Mouse (Mus musculus) E14TG2a.4 (cell line): ENCODE results near the gene Akna.

Experiments used
- H3K27me3 ChIP-seq: 2 replicates; pipeline ENCODE4 v1.6.1; 2014; ENCODE audit warnings: low read length, control low read depth; ENCODE audit not compliant: insufficient read depth
- H3K36me3 ChIP-seq: 2 replicates; pipeline ENCODE4 v1.6.1; 2014; ENCODE audit warnings: low read length, control low read depth; ENCODE audit not compliant: insufficient read depth
- H3K4me1 ChIP-seq: replicated peaks from 2 replicates; pipeline ENCODE4 v1.6.1; 2014; ENCODE audit warnings: low read depth, low read length, control low read depth
- H3K4me3 ChIP-seq: replicated peaks from 2 replicates; pipeline ENCODE4 v1.5.1; 2014; ENCODE audit warnings: mild to moderate bottlenecking, low read length
- H3K9me3 ChIP-seq: 2 replicates; pipeline ENCODE4 v1.6.1; 2014; ENCODE audit warnings: low read length, control low read depth
- CTCF ChIP-seq: conservative IDR thresholded peaks from 2 replicates; pipeline ENCODE4 v1.5.1; 2014; ENCODE audit warnings: low read length
- NANOG ChIP-seq: IDR thresholded peaks from 2 replicates; pipeline ENCODE4 v1.6.1; 2014; ENCODE audit warnings: borderline replicate concordance, low read length, mixed read lengths
- POU5F1 ChIP-seq: IDR thresholded peaks from 2 replicates; pipeline ENCODE4 v1.6.1; 2014; ENCODE audit warnings: low read length, borderline replicate concordance

Gene Akna

DNA sequence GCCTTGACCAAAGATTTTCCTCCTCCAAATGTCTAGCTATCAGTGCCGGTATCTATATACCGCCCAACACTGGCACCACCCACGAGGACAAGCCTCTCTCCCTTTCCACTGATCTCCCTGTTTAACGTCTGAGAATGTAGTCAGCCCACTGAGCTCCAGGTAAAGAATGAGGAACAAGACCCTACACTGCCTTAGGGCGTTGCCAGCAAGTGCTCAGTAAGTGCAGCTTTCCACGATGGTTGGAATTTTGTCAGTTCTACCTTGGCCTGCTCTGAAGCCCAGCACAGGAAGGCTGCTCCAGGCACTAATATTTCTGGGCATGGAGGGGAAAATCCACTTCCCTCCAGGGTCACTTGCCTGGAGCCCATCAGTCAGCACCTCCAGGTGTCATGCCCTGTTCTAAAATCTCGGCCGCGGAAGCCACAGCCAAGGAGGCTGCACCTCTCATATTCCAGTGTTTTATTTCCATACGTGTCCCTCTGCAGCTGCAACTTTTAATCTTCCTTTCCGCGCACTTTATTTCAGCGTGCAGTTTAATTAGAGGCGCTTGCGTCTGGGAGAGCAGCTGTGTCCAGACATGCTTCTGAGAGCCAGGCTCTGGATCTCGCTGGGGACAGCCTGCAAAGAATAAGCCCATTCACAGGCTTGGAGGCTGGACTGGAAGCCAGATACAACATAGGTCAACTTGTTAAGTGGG is 34.1 kb upstream of the Akna start:
- H3K27me3 ChIP-seq, result no peaks in the 10 kb centered on the region
- TF ChIP-seq POU5F1 (no peak), NANOG (no peak), CTCF (no peak)
- H3K9me3 ChIP-seq, result 0 out of 2 replicates have a peak, but pooled peaks cover 4% of the 10 kb centered on the region
- peaks cover 27% of the 10 kb centered on the region for H3K36me3 ChIP-seq
- H3K4me3 ChIP-seq, result no peak overlapping the region
- peaks cover 49% of the 10 kb centered on the region for H3K4me1 ChIP-seq

DNA sequence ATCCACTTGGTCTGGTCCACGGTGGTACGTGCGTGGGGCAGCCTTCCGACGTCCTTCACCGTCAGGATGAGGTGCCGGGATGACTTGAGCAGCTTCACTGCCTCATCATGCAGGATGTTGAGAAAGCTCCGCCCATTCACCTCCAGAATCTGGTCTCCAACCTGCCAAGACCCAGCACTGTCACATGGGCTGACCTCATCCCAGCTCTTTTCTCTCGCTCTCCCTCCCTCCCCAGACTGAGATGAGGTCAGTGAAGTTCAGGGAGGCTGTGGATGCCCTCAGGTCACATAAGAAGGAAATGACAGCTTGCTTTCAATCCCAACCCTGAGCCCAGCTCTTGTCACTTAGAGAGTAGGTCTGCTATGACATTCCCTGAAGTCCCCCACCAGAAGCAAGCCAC is 32.2 kb upstream of the Akna start:
- no peaks in the 10 kb centered on the region for H3K27me3 ChIP-seq
- peaks cover 55% of the 10 kb centered on the region for H3K4me1 ChIP-seq
- H3K36me3 ChIP-seq, result peaks cover 34% of the 10 kb centered on the region
- 0 out of 2 replicates have a peak, but pooled peaks cover 4% of the 10 kb centered on the region for H3K9me3 ChIP-seq
- no peak overlapping the region for H3K4me3 ChIP-seq
- TF ChIP-seq NANOG (no peak), POU5F1 (no peak), CTCF (no peak)

DNA sequence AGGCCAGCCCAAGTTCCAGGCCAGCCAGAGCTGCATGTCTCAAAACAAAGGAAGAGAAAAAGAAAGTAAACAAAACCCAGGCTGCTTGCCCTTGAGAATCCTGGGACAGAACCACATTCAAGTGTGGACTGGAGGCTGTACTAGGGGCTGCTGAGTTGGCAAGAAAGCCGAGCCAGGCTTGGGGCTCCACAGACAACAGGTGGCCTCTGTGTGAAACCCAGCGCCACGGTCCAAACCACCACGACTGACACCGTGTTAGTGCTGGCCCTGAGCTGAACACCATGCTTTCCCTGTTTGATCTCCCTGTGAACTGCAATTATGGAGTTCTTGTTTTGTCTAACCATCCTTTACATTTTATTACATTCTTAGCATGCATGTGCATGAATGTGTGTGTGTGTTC is 27.9 kb upstream of the Akna start:
- no peaks in the 10 kb centered on the region for H3K27me3 ChIP-seq
- H3K36me3 ChIP-seq, result peaks cover 46% of the 10 kb centered on the region
- TF ChIP-seq NANOG, result no peak
- no peak for TF ChIP-seq CTCF
- TF ChIP-seq POU5F1, result no peak
- peaks cover 76% of the 10 kb centered on the region for H3K4me1 ChIP-seq
- H3K4me3 ChIP-seq, result no peak overlapping the region
- no peaks in the 10 kb centered on the region for H3K9me3 ChIP-seq

DNA sequence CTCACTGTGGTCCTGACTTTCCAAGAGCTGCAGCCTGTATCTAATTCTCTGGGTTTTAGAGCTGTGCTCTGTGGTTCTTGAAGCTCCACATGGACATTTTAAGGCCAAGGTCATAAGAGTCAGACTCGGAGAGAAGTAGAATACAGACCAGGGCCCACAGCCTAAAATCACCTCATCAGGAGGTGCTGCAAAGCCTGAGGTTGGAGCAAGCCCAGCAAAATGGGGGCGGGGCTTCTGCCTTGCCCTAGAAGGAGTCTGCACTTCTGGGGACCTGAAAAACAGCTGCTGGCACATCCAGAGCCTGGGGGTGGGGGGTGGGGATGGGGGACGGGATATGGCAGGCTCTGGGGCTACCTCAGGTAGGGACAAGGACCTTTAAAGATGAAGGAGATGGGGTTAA is 27.2 kb upstream of the Akna start:
- Histone ChIP-seq H3K4me1 (peaks cover 77% of the 10 kb centered on the region), H3K9me3 (no peaks in the 10 kb centered on the region), H3K4me3 (no peak overlapping the region), H3K36me3 (peaks cover 46% of the 10 kb centered on the region), H3K27me3 (no peaks in the 10 kb centered on the region)
- TF ChIP-seq CTCF (no peak), POU5F1 (no peak), NANOG (no peak)

DNA sequence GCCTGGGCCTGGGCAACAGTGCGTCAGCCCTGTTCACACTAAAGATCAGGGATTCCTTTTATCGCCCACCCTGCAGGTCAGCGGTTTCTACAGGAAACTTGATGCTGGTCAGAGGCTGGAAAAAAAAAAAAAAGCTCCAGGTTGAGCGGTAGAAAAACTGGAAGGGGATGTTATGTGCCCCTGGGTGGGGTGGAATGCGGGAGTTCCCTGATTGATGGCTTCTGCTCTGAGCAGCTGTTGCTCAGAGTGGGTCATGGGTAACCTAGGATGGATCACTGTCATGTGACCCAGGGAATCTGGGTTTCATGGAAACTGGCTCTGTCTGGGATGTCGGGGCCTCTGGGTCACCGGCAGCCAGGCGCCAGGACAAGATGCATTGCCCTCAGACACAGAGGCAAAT is 23.2 kb upstream of the Akna start:
- TF ChIP-seq POU5F1, result no peak
- no peak for TF ChIP-seq CTCF
- TF ChIP-seq NANOG, result no peak
- peaks cover 14% of the 10 kb centered on the region; the same call in 1 of the 2 replicates for H3K36me3 ChIP-seq
- no peaks in the 10 kb centered on the region for H3K27me3 ChIP-seq
- no peaks in the 10 kb centered on the region for H3K9me3 ChIP-seq
- H3K4me3 ChIP-seq, result no peak overlapping the region
- peaks cover 98% of the 10 kb centered on the region for H3K4me1 ChIP-seq

DNA sequence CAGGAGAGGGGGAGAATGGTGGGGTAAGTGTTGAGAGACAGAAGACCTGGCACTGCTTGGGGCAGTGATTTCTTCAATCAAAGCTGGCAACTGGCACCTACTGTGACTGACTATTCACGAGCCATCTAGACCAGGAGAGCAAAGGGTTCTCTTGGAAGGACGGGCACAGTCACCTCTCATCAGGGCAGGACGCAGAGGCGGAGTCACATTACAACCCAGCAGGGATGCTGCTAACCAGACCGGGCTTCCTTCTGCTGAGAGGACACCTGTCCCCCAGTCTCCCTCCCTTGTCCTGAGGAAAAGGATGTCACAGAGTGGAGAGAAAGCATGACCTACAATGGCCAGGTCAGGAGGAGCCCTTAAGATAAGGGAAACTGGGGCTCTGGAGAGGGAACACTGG is 20.7 kb upstream of the Akna start:
- H3K27me3 ChIP-seq, result no peaks in the 10 kb centered on the region
- H3K9me3 ChIP-seq, result no peaks in the 10 kb centered on the region
- TF ChIP-seq POU5F1, result no peak
- TF ChIP-seq CTCF, result no peak
- TF ChIP-seq NANOG, result no peak
- H3K4me3 ChIP-seq, result peak overlapping the region; percentile 20
- H3K4me1 ChIP-seq, result peaks cover 98% of the 10 kb centered on the region
- peaks cover 13% of the 10 kb centered on the region; the same call in 1 of the 2 replicates for H3K36me3 ChIP-seq

DNA sequence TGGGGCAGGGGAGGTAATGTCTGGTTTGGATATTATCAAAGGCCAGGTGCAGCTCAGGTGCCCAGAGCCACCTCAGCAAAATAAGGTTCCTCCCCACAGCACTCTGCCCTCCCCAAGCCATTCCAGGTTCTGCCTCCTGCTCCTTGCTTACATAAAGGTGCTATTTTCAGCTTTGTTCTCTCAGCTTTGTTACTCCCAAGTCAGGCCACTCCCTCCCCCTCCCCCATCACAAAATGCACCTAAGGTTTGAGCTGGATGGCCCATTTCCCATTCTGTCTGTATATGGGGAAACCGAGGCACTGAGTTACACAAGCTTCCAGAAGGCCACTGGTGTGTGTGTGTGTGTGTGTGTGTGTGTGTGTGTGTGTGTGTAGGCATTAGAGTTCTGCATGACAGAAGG is 20.1 kb upstream of the Akna start:
- peaks cover 7% of the 10 kb centered on the region; the same call in 1 of the 2 replicates for H3K36me3 ChIP-seq
- H3K4me3 ChIP-seq, result peak overlapping the region; percentile 26; the same call in 1 of the 2 replicates
- no peaks in the 10 kb centered on the region for H3K9me3 ChIP-seq
- no peaks in the 10 kb centered on the region for H3K27me3 ChIP-seq
- peaks cover 99% of the 10 kb centered on the region for H3K4me1 ChIP-seq
- no peak for TF ChIP-seq CTCF
- no peak for TF ChIP-seq NANOG
- TF ChIP-seq POU5F1, result no peak

DNA sequence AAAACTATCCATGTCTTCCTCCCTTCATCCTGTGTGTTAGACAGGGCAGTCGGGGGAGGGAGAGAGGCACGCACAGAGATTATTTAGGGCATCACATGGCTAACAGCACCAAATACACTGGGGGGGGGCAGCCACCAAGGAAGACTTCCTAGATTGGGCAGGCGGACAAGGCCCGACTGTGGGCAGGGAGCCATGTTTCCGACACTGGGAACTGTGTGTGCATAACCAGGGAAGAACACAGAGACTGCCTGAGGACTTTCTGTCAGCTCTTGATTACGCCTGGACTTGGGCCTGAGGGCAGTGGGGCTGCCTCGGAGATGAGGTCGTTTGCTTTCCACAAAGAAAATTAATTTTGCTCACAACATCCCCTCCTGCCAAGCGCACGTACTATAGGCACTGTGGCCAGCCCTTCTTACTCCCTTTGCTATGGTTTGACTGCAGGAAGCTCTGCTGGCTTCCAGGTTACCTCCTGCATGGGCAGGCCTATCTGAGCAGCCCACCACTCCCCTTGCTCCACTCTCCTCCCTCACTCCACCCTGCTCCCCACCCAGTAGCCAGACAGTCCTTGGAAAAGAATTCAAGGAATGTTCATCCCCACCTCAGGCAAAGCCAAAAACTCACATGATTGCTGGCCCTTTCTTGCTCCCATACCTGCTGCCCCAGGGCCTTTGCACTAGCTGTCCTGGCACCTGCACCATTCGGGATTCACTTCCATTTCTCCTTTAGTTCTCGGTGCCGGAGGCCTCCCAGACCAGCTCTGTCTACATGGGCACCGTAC is 17.2 kb upstream of the Akna start:
- H3K36me3 ChIP-seq, result peaks cover 5% of the 10 kb centered on the region; the same call in 1 of the 2 replicates
- 0 out of 2 replicates have a peak overlapping the region, but pooled peaks have one; percentile 10 for H3K4me3 ChIP-seq
- TF ChIP-seq POU5F1 (no peak), CTCF (no peak), NANOG (no peak)
- H3K4me1 ChIP-seq, result peaks cover 92% of the 10 kb centered on the region
- no peaks in the 10 kb centered on the region for H3K27me3 ChIP-seq
- no peaks in the 10 kb centered on the region for H3K9me3 ChIP-seq

DNA sequence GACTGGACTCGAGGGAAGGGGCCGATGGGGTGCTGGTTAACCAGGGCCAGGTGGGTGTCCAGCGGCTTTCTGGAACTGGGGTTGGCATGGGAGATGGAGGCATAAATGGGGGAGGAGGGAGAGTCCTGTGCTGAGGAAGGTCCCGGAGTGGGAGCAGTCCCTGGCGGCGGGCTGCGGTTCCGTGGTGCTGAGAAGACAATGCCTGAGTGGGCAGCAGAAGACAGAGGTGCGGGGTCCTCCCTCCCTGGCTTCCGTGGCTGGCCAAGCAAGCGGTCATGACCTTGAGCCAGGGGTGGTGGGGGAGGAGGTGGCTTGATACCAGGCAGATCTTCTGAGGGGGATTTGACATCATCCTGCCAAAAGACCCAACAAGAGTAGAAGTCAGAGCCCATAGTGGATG is 15.1 kb upstream of the Akna start:
- Histone ChIP-seq H3K27me3 (no peaks in the 10 kb centered on the region), H3K4me1 (peaks cover 75% of the 10 kb centered on the region), H3K4me3 (peak overlapping the region; percentile 17; the same call in 1 of the 2 replicates), H3K9me3 (no peaks in the 10 kb centered on the region), H3K36me3 (peaks cover 5% of the 10 kb centered on the region; the same call in 1 of the 2 replicates)
- TF ChIP-seq CTCF, result no peak
- no peak for TF ChIP-seq POU5F1
- no peak for TF ChIP-seq NANOG
